Comparison of ENCODE assay signal across 13 mouse cellular contexts in genomic region chr3:92211133-92211925, GRCm38 (mm10). TPM values are rescaled to one million over a fixed set of nuclear protein-coding genes. Genes with fewer than 3 reads are reported as not detected.
"Had no signal": no experiment of that assay in that cellular context is flagged by ENCODE, and none has a peak within 500 bp of the region (broad histone marks: within the 10 kb centered on the region; RNA-seq: fewer than 3 reads in every experiment).

No protein-coding gene starts in this region.

RNA-seq across cellular contexts. Expression of gene Sprr2a1, which starts 4.3 kb away (rescaled TPM):
- total RNA-seq: hindbrain, postnatal 0 days; layer of hippocampus, adult 18-20 months; layer of hippocampus, postnatal 36 days; left cerebral cortex, adult 8-10 months; left cerebral cortex, postnatal 25 days; liver, adult 2 months; megakaryocyte progenitor cell, adult 5-6 weeks; midbrain, postnatal 0 days had no signal
- polyA plus RNA-seq: hindbrain, postnatal 0 days; limb, embryonic 11.5 days; liver, adult 2 months; midbrain, embryonic 13.5 days; midbrain, postnatal 0 days; neural tube, embryonic 14.5 days; spleen, adult 2 months; testis, adult 2 months had no signal

RNA-seq across cellular contexts. Expression of gene Sprr2a2, which starts 4.4 kb away (rescaled TPM):
- total RNA-seq: hindbrain, postnatal 0 days; layer of hippocampus, adult 18-20 months; layer of hippocampus, postnatal 36 days; left cerebral cortex, adult 8-10 months; left cerebral cortex, postnatal 25 days; liver, adult 2 months; megakaryocyte progenitor cell, adult 5-6 weeks had no signal
- polyA plus RNA-seq: hindbrain, postnatal 0 days; limb, embryonic 11.5 days; midbrain, embryonic 13.5 days; midbrain, postnatal 0 days; neural tube, embryonic 14.5 days had no signal
